Mouse (Mus musculus) adrenal gland, postnatal 0 days (tissue): ENCODE data around the gene Hltf. TPM values are rescaled to one million over a fixed set of nuclear protein-coding genes. Genes with fewer than 3 reads are reported as not detected.

Experiments
- polyA plus RNA-seq: library from polyadenylated mRNA; unstranded; fragments of >200 nt; fragmentation: Nextera tagmentation; extraction: Ambion mirVana; gene quantifications from 2 replicates; pipeline ENCODE4 v1.2.1, GENCODE M21; 2015

Hltf gene
- 10.8 and 13.3 TPM in 2 replicates for polyA plus RNA-seq

DNA sequence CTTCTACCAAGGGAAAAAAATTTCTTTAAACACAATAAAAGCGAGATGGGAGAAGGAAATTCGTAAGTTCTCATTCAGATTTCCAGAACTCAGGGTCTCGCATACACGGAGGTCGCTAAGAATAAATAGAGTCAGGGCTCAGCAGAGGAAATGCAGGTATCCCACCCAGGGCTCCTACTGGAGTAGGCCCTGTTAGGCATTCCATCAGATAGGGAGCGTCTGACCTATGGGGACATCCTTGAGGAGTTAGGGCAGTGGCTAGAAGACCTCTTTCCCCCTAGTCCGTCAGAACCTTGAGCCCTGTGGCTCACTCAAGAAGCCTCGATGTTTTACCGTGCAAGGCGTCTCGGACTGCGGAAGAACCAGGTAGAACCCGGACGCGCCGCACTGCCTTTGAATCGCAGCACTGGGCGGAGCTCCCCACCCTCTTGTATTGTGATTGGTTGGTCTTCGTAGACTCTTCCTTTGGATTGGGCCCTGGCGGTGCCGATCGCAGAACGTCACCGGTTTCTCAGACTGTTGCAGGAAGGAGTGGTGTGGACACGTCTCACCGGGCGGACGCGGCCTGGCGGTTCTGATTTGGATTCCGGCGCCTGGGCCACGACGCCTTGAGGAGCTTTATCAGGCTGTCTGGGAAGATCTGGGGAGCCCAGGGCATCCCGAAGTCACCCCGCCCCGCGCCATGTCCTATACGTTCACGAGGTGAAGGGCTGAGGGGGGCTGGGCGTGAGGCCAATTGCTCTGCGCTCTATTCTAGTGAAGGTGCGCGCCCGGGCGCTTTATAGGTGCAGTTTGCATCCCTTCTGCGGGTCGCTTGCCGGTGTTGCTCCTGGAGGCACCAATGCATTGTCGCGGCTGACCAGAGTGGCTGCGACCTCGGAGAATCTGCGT, at the start of gene Hltf:
Gene Hltf (plus strand): TSS at position 506 of the 891 bp plus-strand sequence.

DNA sequence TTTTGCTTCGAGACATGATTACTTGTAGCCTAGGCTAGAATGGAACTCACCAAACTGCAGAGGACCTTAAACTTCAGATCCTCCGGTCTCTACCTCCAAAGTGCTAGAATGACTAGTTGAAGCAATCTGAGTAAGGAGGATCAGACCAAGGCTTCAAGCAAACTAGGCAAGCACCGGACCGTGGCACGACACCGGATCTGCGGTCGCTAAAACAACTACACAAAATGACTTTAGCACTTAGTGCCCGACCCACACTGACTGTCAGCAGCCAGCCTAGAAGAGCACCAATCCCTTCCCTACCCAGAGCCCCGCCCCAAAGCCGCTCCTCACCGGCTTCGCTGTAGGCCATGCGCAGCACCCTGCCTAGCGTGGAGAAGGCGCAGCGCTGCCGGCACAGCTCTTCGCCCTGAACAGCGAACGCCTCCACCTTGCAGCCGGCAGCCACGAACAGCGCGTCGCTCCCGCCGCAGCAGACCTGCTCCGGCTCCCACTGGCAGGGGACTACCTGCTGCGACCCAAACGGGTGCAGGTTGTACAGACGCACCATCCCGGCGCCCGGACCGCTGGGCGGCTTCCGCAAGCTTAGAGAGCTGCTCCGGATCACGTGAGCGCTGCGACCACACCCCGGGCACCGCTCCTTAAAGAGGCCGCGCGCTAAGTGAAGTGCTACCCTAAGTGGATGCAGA, 22.7 kb upstream of the Hltf start, which contains the start of gene Hps3:
Gene Hps3 (minus strand): TSS at position 597 of the 686 bp plus-strand sequence.

DNA sequence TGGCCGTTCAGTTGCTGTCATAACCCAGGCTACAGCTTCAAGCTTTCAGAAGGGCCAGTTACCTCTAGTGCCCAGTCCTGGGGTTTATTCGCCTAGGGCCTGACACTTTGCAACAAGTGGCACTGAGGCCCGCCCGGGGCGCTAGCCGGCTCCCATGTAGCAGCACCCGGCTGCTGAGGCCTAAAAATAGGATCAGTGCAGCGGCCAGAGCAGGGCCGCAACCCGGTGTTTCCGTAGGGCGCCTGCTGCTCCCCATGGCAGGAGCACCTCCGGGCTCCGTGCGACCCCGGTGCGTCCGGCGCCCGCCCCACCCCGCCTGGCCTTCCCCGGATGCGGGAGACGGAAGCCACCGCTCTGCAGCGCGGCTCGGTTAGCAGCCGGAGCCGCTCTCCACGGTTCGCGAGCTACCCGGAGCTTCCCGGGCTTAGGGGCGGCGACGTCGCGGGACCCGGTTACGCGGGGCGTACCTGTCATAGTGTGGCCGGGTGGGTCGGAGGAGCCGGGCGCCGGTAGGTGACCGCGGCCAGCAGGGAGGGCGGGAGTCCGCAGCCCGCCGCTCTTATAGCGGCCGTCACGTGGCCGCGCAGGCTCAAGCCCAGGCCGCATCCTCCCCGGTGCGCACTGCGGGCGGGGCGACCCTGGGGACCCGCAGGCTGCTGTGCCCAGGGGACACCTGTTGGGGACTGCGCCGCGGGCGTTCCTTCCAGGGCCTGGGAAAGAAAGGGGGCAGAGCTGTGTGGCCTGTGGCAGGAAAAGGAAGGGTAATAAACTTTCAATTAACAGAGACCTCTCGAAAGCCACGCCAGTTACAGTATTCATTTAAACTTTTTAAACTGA, 97.1 kb downstream of the Hltf start, which contains the start of gene Gyg:
Gene Gyg (minus strand): TSS at position 787 of the 837 bp plus-strand sequence.

Other genes starting within 250 kb of the Hltf start
- 44.5 and 79.2 TPM in 2 replicates for gene Cp, start 100.8 kb upstream of the Hltf start, polyA plus RNA-seq
- gene Hps3, start 22.5 kb upstream of the Hltf start, polyA plus RNA-seq = 7.5 and 9.2 TPM in 2 replicates
- 40.6 and 50.0 TPM in 2 replicates for gene Gyg, start 97.5 kb downstream of the Hltf start, polyA plus RNA-seq
- gene Cpa3, start 184.4 kb downstream of the Hltf start, polyA plus RNA-seq = 57.1 and 61.7 TPM in 2 replicates
- 7.6 and 12.6 TPM in 2 replicates for gene Cpb1, start 217.9 kb downstream of the Hltf start, polyA plus RNA-seq